In genomic region chr11:101314567-101314966, GRCm38 (mm10) we compare ENCODE assay signal across 22 mouse cellular contexts. TPM values are rescaled to one million over a fixed set of nuclear protein-coding genes. Genes with fewer than 3 reads are reported as not detected.
DNase-seq lines count a peak whose midpoint lies in the region; ATAC-seq and TF ChIP-seq lines count a peak whose summit lies in the region.
"Had no signal": no experiment of that assay in that cellular context is flagged by ENCODE, and none has a peak within 500 bp of the region (broad histone marks: within the 10 kb centered on the region; RNA-seq: fewer than 3 reads in every experiment).

No protein-coding gene starts in this region.

- H3K4me3 ChIP-seq in heart, adult 2 months = no peak overlapping the region
- H3K4me3 ChIP-seq in liver, adult 2 months (ENCODE audit: insufficient read depth, low read depth, low read length) = no peak overlapping the region
- no peak overlapping the region for H3K4me3 ChIP-seq in liver, embryonic 11.5 days (ENCODE audit: low read depth, low read length)
- H3K4me3 ChIP-seq in stomach, postnatal 0 days (ENCODE audit: low read depth, low read length) = no peak overlapping the region
- H3K4me3 ChIP-seq: embryonic facial prominence, embryonic 12.5 days had no signal

- H3K9me3 ChIP-seq in liver, embryonic 11.5 days (ENCODE audit: control insufficient read depth, low read length) = no peaks in the 10 kb centered on the region
- H3K9me3 ChIP-seq in stomach, postnatal 0 days (ENCODE audit: control insufficient read depth, low read length) = no peaks in the 10 kb centered on the region
- H3K9me3 ChIP-seq: embryonic facial prominence, embryonic 12.5 days; forebrain, embryonic 13.5 days; kidney, embryonic 15.5 days; stomach, embryonic 15.5 days had no signal

- ATAC-seq in liver, embryonic 11.5 days (replicated peaks; ENCODE audit: low FRiP score) = no peak
- no peak for ATAC-seq in stomach, postnatal 0 days (ENCODE audit: low FRiP score, low TSS enrichment)
- ATAC-seq: forebrain, embryonic 13.5 days; intestine, embryonic 16.5 days had no signal

- no peak for TF ChIP-seq EP300 in heart, adult 2 months (IDR thresholded peaks at IDR 0.05; ENCODE audit: insufficient read depth, low read depth, low read length)
- TF ChIP-seq EP300 in stomach, postnatal 0 days (optimal IDR thresholded peaks at IDR 0.05) = no peak

- peaks cover 5% of the 10 kb centered on the region for H3K79me2 ChIP-seq in heart, adult 2 months (replicated peaks; ENCODE audit: control insufficient read depth, insufficient read depth, low read length)
- peaks cover 10% of the 10 kb centered on the region for H3K79me2 ChIP-seq in liver, adult 2 months (ENCODE audit: control insufficient read depth, insufficient read depth, low read length)

- intact Hi-C loops in heart, adult 2 months (cut with DNase I) = no loop called here
- intact Hi-C loops in heart, postnatal 36 days (cut with DNase I) = no loop called here
- intact Hi-C loops in left cerebral cortex, postnatal 10 days (cut with DNase I) = no loop called here

- TF ChIP-seq CTCF in heart, adult 2 months (IDR thresholded peaks at IDR 0.05) = peak; percentile 19
- no peak for TF ChIP-seq CTCF in liver, adult 2 months (IDR thresholded peaks at IDR 0.05; ENCODE audit: low read depth, low read length)
- 0 out of 2 replicates have a peak, but pooled peaks have one; percentile 27 for TF ChIP-seq CTCF in stomach, postnatal 0 days (IDR thresholded peaks at IDR 0.05; ENCODE audit: low read depth)

- no peak overlapping the region for H3K9ac ChIP-seq in heart, adult 2 months (ENCODE audit: low read depth, low read length)
- H3K9ac ChIP-seq in liver, adult 2 months (ENCODE audit: low read depth, low read length) = no peak overlapping the region
- no peak overlapping the region for H3K9ac ChIP-seq in liver, embryonic 11.5 days (ENCODE audit: low read depth, low read length)
- H3K9ac ChIP-seq in stomach, postnatal 0 days (ENCODE audit: low read length) = no peak overlapping the region
- H3K9ac ChIP-seq: embryonic facial prominence, embryonic 12.5 days; forebrain, embryonic 13.5 days; hindbrain, embryonic 14.5 days; stomach, embryonic 15.5 days had no signal

- TF ChIP-seq POLR2A in heart, adult 2 months (IDR thresholded peaks at IDR 0.05; ENCODE audit: insufficient read depth, low read depth, low read length) = no peak
- TF ChIP-seq POLR2A in liver, adult 2 months (IDR thresholded peaks at IDR 0.05; ENCODE audit: extremely low read depth, insufficient read depth, low read length) = no peak

- 0 out of 2 replicates have a peak, but pooled peaks cover 1% of the 10 kb centered on the region for H3K4me1 ChIP-seq in heart, adult 2 months (ENCODE audit: control insufficient read depth, insufficient read depth, low read length)
- H3K4me1 ChIP-seq in liver, adult 2 months (ENCODE audit: control insufficient read depth, insufficient read depth, low read length) = 0 out of 2 replicates have a peak, but pooled peaks cover 1% of the 10 kb centered on the region
- peaks cover 13% of the 10 kb centered on the region; the same call in 1 of the 2 replicates for H3K4me1 ChIP-seq in liver, embryonic 11.5 days (replicated peaks; ENCODE audit: control insufficient read depth, insufficient read depth, low read length)
- peaks cover 3% of the 10 kb centered on the region; the same call in 1 of the 2 replicates for H3K4me1 ChIP-seq in stomach, postnatal 0 days (replicated peaks; ENCODE audit: control insufficient read depth, insufficient read depth)

- no peak overlapping the region for H3K4me2 ChIP-seq in liver, embryonic 11.5 days
- H3K4me2 ChIP-seq in stomach, postnatal 0 days (replicated peaks; ENCODE audit: low read depth) = no peak overlapping the region

- WGBS in heart, adult 2 months = 97% methylated on average over 1 of the region's 1 CpGs
- WGBS in liver, adult 2 months = 97% methylated on average over 1 of the region's 1 CpGs
- 95% methylated on average over 1 of the region's 1 CpGs for WGBS in liver, embryonic 11.5 days
- 87% methylated on average over 1 of the region's 1 CpGs for WGBS in stomach, postnatal 0 days

- H3K36me3 ChIP-seq in heart, adult 2 months (ENCODE audit: control insufficient read depth, insufficient read depth, low read length) = no peaks in the 10 kb centered on the region
- peaks cover 10% of the 10 kb centered on the region for H3K36me3 ChIP-seq in liver, adult 2 months (ENCODE audit: control insufficient read depth, insufficient read depth, low read length)
- H3K36me3 ChIP-seq in liver, embryonic 11.5 days (ENCODE audit: control insufficient read depth, insufficient read depth, low read length) = peaks cover 10% of the 10 kb centered on the region
- H3K36me3 ChIP-seq in stomach, postnatal 0 days (ENCODE audit: control insufficient read depth, insufficient read depth, low read length) = peaks cover 6% of the 10 kb centered on the region; the same call in 1 of the 2 replicates

- DNase-seq in heart, adult 2 months = no peak
- no peak for DNase-seq in heart, postnatal 36 days
- DNase-seq in liver, adult 2 months (ENCODE audit: extremely low read depth, low read depth, low spot score) = peak; percentile 16
- no peak for DNase-seq in liver
- no peak for DNase-seq in liver, embryonic 11.5 days (ENCODE audit: low spot score)
- no peak for DNase-seq in stomach, postnatal 0 days (ENCODE audit: low spot score)
- DNase-seq in left cerebral cortex, postnatal 10 days (ENCODE audit: extremely low spot score in 1 of 2, low spot score in 2 of 2) = no peak
- DNase-seq in cerebellum, adult 9-11 months = no peak
- DNase-seq: adrenal gland, adult 2 months; cerebellum, adult 2 months; gastrocnemius, postnatal 10 days; heart, postnatal 10 days; lung, postnatal 36 days; retina, postnatal 1 day; thymus, adult 2 months had no signal

- no peaks in the 10 kb centered on the region for H3K27me3 ChIP-seq in heart, adult 2 months (ENCODE audit: control insufficient read depth, insufficient read depth, low read length)
- no peaks in the 10 kb centered on the region for H3K27me3 ChIP-seq in liver, adult 2 months (ENCODE audit: control insufficient read depth, insufficient read depth, low read length)
- H3K27me3 ChIP-seq in liver, embryonic 11.5 days (replicated peaks; ENCODE audit: control insufficient read depth, insufficient read depth, low read length) = no peaks in the 10 kb centered on the region
- no peaks in the 10 kb centered on the region for H3K27me3 ChIP-seq in stomach, postnatal 0 days (ENCODE audit: control insufficient read depth, insufficient read depth, low read length)
- H3K27me3 ChIP-seq: embryonic facial prominence, embryonic 12.5 days; forebrain, embryonic 13.5 days; kidney, embryonic 15.5 days; stomach, embryonic 15.5 days had no signal

- no peak overlapping the region for H3K27ac ChIP-seq in heart, adult 2 months
- H3K27ac ChIP-seq in liver, adult 2 months (replicated peaks; ENCODE audit: insufficient read depth, low read depth, low read length) = no peak overlapping the region
- H3K27ac ChIP-seq in liver, embryonic 11.5 days (ENCODE audit: low read depth, low read length) = peak overlapping the region; percentile 99
- H3K27ac ChIP-seq in stomach, postnatal 0 days (replicated peaks) = no peak overlapping the region
- H3K27ac ChIP-seq: embryonic facial prominence, embryonic 12.5 days; forebrain, embryonic 13.5 days; hindbrain, embryonic 14.5 days had no signal

RNA-seq across cellular contexts. Expression of gene Psme3, which starts 1.4 kb away (rescaled TPM):
- total RNA-seq in heart, adult 2 months (2021) = 100 to 1,000 TPM in 1 of 2 experiments, 10 to 100 TPM in 1; 81.9 to 112 TPM
- polyA plus RNA-seq in heart, adult 2 months (2012; rRNA removed) = 55.5 and 69.1 TPM in 2 replicates
- total RNA-seq in heart, postnatal 36 days (2021) = 10 to 100 TPM; 73.9 to 85.2 TPM
- 15.8 and 16.8 TPM in 2 replicates for total RNA-seq in liver, adult 2 months (2014; rRNA removed)
- 34.5 and 37.9 TPM in 2 replicates for polyA plus RNA-seq in liver, adult 2 months (2012; rRNA removed)
- 201 and 221 TPM in 2 replicates for polyA plus RNA-seq in liver, embryonic 11.5 days (2014; fragmentation: Nextera tagmentation; extraction: Ambion mirVana)
- polyA plus RNA-seq in stomach, postnatal 0 days (2015; fragmentation: Nextera tagmentation; extraction: Ambion mirVana) = 64.2 and 66.9 TPM in 2 replicates
- total RNA-seq in left cerebral cortex, postnatal 10 days (2021) = 100 to 1,000 TPM; 100 to 108 TPM

RNA-seq across cellular contexts. Expression of gene Aoc2, which starts 10.3 kb away (rescaled TPM):
- total RNA-seq in heart, adult 2 months (2021) = 1 to 10 TPM; 1.6 to 2.2 TPM
- polyA plus RNA-seq in heart, adult 2 months (2012; rRNA removed) = 1.9 and 2.3 TPM in 2 replicates
- total RNA-seq in heart, postnatal 36 days (2021) = 1 to 10 TPM; 1.8 to 2.2 TPM
- 0.40 and 0.46 TPM in 2 replicates for total RNA-seq in liver, adult 2 months (2014; rRNA removed)
- polyA plus RNA-seq in liver, adult 2 months (2012; rRNA removed) = 0.91 and 1.7 TPM in 2 replicates
- 2.9 and 3.2 TPM in 2 replicates for polyA plus RNA-seq in liver, embryonic 11.5 days (2014; fragmentation: Nextera tagmentation; extraction: Ambion mirVana)
- 0.39 and 0.41 TPM in 2 replicates for polyA plus RNA-seq in stomach, postnatal 0 days (2015; fragmentation: Nextera tagmentation; extraction: Ambion mirVana)
- 1 to 10 TPM; 3.2 to 3.4 TPM for total RNA-seq in left cerebral cortex, postnatal 10 days (2021)

RNA-seq across cellular contexts. Expression of gene Becn1, which starts 12.5 kb away (rescaled TPM):
- 10 to 100 TPM; 86.3 to 86.5 TPM for total RNA-seq in heart, adult 2 months (2021)
- 36.1 and 43.7 TPM in 2 replicates for polyA plus RNA-seq in heart, adult 2 months (2012; rRNA removed)
- 10 to 100 TPM; 88.6 to 98.7 TPM for total RNA-seq in heart, postnatal 36 days (2021)
- 43.8 and 57.8 TPM in 2 replicates for total RNA-seq in liver, adult 2 months (2014; rRNA removed)
- polyA plus RNA-seq in liver, adult 2 months (2012; rRNA removed) = 43.1 and 50.8 TPM in 2 replicates
- 134 and 148 TPM in 2 replicates for polyA plus RNA-seq in liver, embryonic 11.5 days (2014; fragmentation: Nextera tagmentation; extraction: Ambion mirVana)
- polyA plus RNA-seq in stomach, postnatal 0 days (2015; fragmentation: Nextera tagmentation; extraction: Ambion mirVana) = 102 and 110 TPM in 2 replicates
- 100 to 1,000 TPM; 174 to 188 TPM for total RNA-seq in left cerebral cortex, postnatal 10 days (2021)

RNA-seq across cellular contexts. Expression of gene Aoc3, which starts 15.8 kb away (rescaled TPM):
- total RNA-seq in heart, adult 2 months (2021) = 10 to 100 TPM; 11.5 to 13.3 TPM
- 21.8 and 22.0 TPM in 2 replicates for polyA plus RNA-seq in heart, adult 2 months (2012; rRNA removed)
- 10 to 100 TPM; 13.5 to 16.7 TPM for total RNA-seq in heart, postnatal 36 days (2021)
- total RNA-seq in liver, adult 2 months (2014; rRNA removed) = 0.13 and 0.18 TPM in 2 replicates
- polyA plus RNA-seq in liver, adult 2 months (2012; rRNA removed) = 0.05 and 0.16 TPM in 2 replicates
- 0.08 TPM in 1 of 2 replicates, not detected in the other for polyA plus RNA-seq in liver, embryonic 11.5 days (2014; fragmentation: Nextera tagmentation; extraction: Ambion mirVana)
- polyA plus RNA-seq in stomach, postnatal 0 days (2015; fragmentation: Nextera tagmentation; extraction: Ambion mirVana) = 5.1 TPM in 2 replicates
- 1 to 10 TPM; 1.4 to 2.0 TPM for total RNA-seq in left cerebral cortex, postnatal 10 days (2021)
- total RNA-seq: megakaryocyte-erythroid progenitor cell, adult 5-6 weeks had no signal
- polyA plus RNA-seq: forebrain, embryonic 13.5 days had no signal

RNA-seq across cellular contexts. Expression of gene Coa3, which starts 35.7 kb away (rescaled TPM):
- 100 to 1,000 TPM in 1 of 2 experiments, 10 to 100 TPM in 1; 88.4 to 101 TPM for total RNA-seq in heart, adult 2 months (2021)
- 153 and 302 TPM in 2 replicates for polyA plus RNA-seq in heart, adult 2 months (2012; rRNA removed)
- 10 to 100 TPM; 90.1 to 92.7 TPM for total RNA-seq in heart, postnatal 36 days (2021)
- 74.7 and 96.8 TPM in 2 replicates for total RNA-seq in liver, adult 2 months (2014; rRNA removed)
- polyA plus RNA-seq in liver, adult 2 months (2012; rRNA removed) = 289 and 376 TPM in 2 replicates
- polyA plus RNA-seq in liver, embryonic 11.5 days (2014; fragmentation: Nextera tagmentation; extraction: Ambion mirVana) = 190 and 197 TPM in 2 replicates
- 175 and 180 TPM in 2 replicates for polyA plus RNA-seq in stomach, postnatal 0 days (2015; fragmentation: Nextera tagmentation; extraction: Ambion mirVana)
- total RNA-seq in left cerebral cortex, postnatal 10 days (2021) = 100 to 1,000 TPM in 1 of 2 experiments, 10 to 100 TPM in 1; 95.7 to 101 TPM
